Mouse (Mus musculus) cortical plate, adult 2 months (tissue): ENCODE measurements around the gene Cwc22.

Source experiments
- CTCF ChIP-seq: fragments of 200-500 bp; IDR thresholded peaks from 2 replicates; pipeline ENCODE4 v1.5.1; 2011; ENCODE audit warnings: mild to moderate bottlenecking, control low read depth, low read length; ENCODE audit not compliant: insufficient read depth; ENCODE audit errors: extremely low read depth
- POLR2A ChIP-seq: fragments of 200-500 bp; IDR thresholded peaks from 2 replicates; pipeline ENCODE4 v1.6.1; 2011; ENCODE audit warnings: mild to moderate bottlenecking, low read length, control low read depth; ENCODE audit not compliant: insufficient read depth; ENCODE audit errors: extremely low read depth

- TF ChIP-seq POLR2A (no peak), CTCF (no peak)
Observed at GRCm38 (mm10) chr2:77881301-77882199, 64.6 kb downstream of the Cwc22 start.
